Mouse (Mus musculus) retina, embryonic 14.5 days (tissue): ENCODE data around the gene Vav3.

ENCODE experiments used
- DNase-seq: peaks from one replicate; pipeline ENCODE4 v3.0.0-alpha.2; 2015; ENCODE audit warnings: low spot score

Vav3 gene

GRCm38 (mm10) chr3:109340274-109341070, at the start of gene Vav3:
TSS of gene Vav3 (plus strand) at chr3:109340653.
- DNase-seq = peak; percentile 75

GRCm38 (mm10) chr3:109298857-109299256, 41.6 kb upstream of the Vav3 start:
- DNase-seq = no peak

GRCm38 (mm10) chr3:109299303-109300074, 41.0 kb upstream of the Vav3 start:
- no peak for DNase-seq

GRCm38 (mm10) chr3:109302059-109302458, 38.4 kb upstream of the Vav3 start:
- no peak for DNase-seq

GRCm38 (mm10) chr3:109307406-109307805, 33.0 kb upstream of the Vav3 start:
- DNase-seq = peak; percentile 19

- no peak for DNase-seq
These were observed 32.0 kb upstream of the Vav3 start for GRCm38 (mm10) chr3:109308468-109308867.

GRCm38 (mm10) chr3:109309317-109310265, 30.9 kb upstream of the Vav3 start:
- DNase-seq = no peak

GRCm38 (mm10) chr3:109311172-109311824, 29.2 kb upstream of the Vav3 start:
- DNase-seq = no peak

- DNase-seq = no peak
These were observed 28.6 kb upstream of the Vav3 start for GRCm38 (mm10) chr3:109311875-109312274.

- no peak for DNase-seq
These were observed 27.0 kb upstream of the Vav3 start for GRCm38 (mm10) chr3:109313501-109313900.

- no peak for DNase-seq
These were observed 18.2 kb upstream of the Vav3 start for GRCm38 (mm10) chr3:109322225-109322624.

GRCm38 (mm10) chr3:109323447-109324300, 16.8 kb upstream of the Vav3 start:
- DNase-seq = no peak

- DNase-seq = no peak
These were observed 13.3 kb upstream of the Vav3 start for GRCm38 (mm10) chr3:109327128-109327527.

- no peak for DNase-seq
These were observed 7.7 kb upstream of the Vav3 start for GRCm38 (mm10) chr3:109332755-109333154.

GRCm38 (mm10) chr3:109335470-109335869, 5.0 kb upstream of the Vav3 start:
- no peak for DNase-seq

GRCm38 (mm10) chr3:109339290-109339689, 1.2 kb upstream of the Vav3 start:
- no peak for DNase-seq

- DNase-seq = peak; percentile 77
These were observed 546 bp upstream of the Vav3 start for GRCm38 (mm10) chr3:109339941-109340273.

GRCm38 (mm10) chr3:109341071-109341480, 623 bp downstream of the Vav3 start:
- DNase-seq = peak; percentile 27

- DNase-seq = peak; percentile 42
These were observed 1.2 kb downstream of the Vav3 start for GRCm38 (mm10) chr3:109341631-109342030.

GRCm38 (mm10) chr3:109351956-109352684, 11.7 kb downstream of the Vav3 start:
- DNase-seq = no peak
